Mouse (Mus musculus) liver, postnatal 0 days (tissue): ENCODE data around the gene C530008M17Rik.

Experiments used
- CTCF ChIP-seq: sonication (generic); IDR thresholded peaks from 2 replicates; pipeline ENCODE4 v1.5.1; 2016; ENCODE audit warnings: antibody characterized with exemption, low read depth
- EP300 ChIP-seq: IDR thresholded peaks from 2 replicates; pipeline ENCODE4 v1.6.1; 2016; ENCODE audit warnings: antibody characterized with exemption, low read depth, mild to moderate bottlenecking

GRCm38 (mm10) chr5:76799471-76799870 is 143.2 kb downstream of the C530008M17Rik start:
- no peak for TF ChIP-seq CTCF
- TF ChIP-seq EP300, result no peak
